Mouse (Mus musculus): ENCODE results near the gene Cdkal1. TPM values are rescaled to one million over a fixed set of nuclear protein-coding genes. Genes with fewer than 3 reads are reported as not detected.

The Cdkal1 gene
- polyA plus RNA-seq, 2 experiments = 10.8 to 29.8 TPM

- no peak overlapping the region for H3K9ac ChIP-seq (ENCODE audit: low read depth, low read length, severe bottlenecking)
Measured at GRCm38 (mm10) chr13:29354943-29355342, 500.5 kb downstream of the Cdkal1 start.

GRCm38 (mm10) chr13:29353888-29354415 is 501.5 kb downstream of the Cdkal1 start:
- Histone ChIP-seq H3K9ac (ENCODE audit: low read depth, low read length, severe bottlenecking) (no peak overlapping the region), H3K27ac (replicated peaks; ENCODE audit: low read depth, low read length) (no peak overlapping the region), H3K36me3 (ENCODE audit: control insufficient read depth, insufficient read depth, low read length) (no peaks in the 10 kb centered on the region), H3K9me3 (ENCODE audit: control insufficient read depth, low read length) (no peaks in the 10 kb centered on the region), H3K4me2 (replicated peaks; ENCODE audit: low read depth, low read length, severe bottlenecking) (no peak overlapping the region), H3K4me3 (replicated peaks; ENCODE audit: low read length) (no peak overlapping the region), H3K27me3 (ENCODE audit: control insufficient read depth, insufficient read depth, low read length) (no peaks in the 10 kb centered on the region), H3K4me1 (ENCODE audit: control insufficient read depth, insufficient read depth, low read length) (peaks cover 31% of the 10 kb centered on the region)
- DNase-seq (ENCODE audit: low spot score) (no peak), ATAC-seq (ENCODE audit: low FRiP score, low read depth) (no peak)
- TF ChIP-seq POLR2A (IDR thresholded peaks at IDR 0.05; ENCODE audit: borderline replicate concordance, extremely low read depth, insufficient read depth, insufficient read length) = no peak
- WGBS = 48% methylated on average over 5 of the region's 5 CpGs

More at GRCm38 (mm10) chr13:29354943-29355342, 500.5 kb downstream of the Cdkal1 start:
- Histone ChIP-seq H3K4me2 (replicated peaks; ENCODE audit: low read depth, low read length, severe bottlenecking) (no peak overlapping the region), H3K36me3 (ENCODE audit: control insufficient read depth, insufficient read depth, low read length) (no peaks in the 10 kb centered on the region), H3K9me3 (ENCODE audit: control insufficient read depth, low read length) (no peaks in the 10 kb centered on the region), H3K4me1 (ENCODE audit: control insufficient read depth, insufficient read depth, low read length) (peaks cover 31% of the 10 kb centered on the region), H3K27me3 (ENCODE audit: control insufficient read depth, insufficient read depth, low read length) (no peaks in the 10 kb centered on the region), H3K4me3 (replicated peaks; ENCODE audit: low read length) (no peak overlapping the region), H3K27ac (replicated peaks; ENCODE audit: low read depth, low read length) (no peak overlapping the region)
- 67% methylated on average over 4 of the region's 4 CpGs for WGBS
- DNase-seq (ENCODE audit: low spot score) (no peak), ATAC-seq (ENCODE audit: low FRiP score, low read depth) (no peak)
- TF ChIP-seq POLR2A (IDR thresholded peaks at IDR 0.05; ENCODE audit: borderline replicate concordance, extremely low read depth, insufficient read depth, insufficient read length) = no peak

GRCm38 (mm10) chr13:29351023-29351684 is 504.3 kb downstream of the Cdkal1 start:
- Histone ChIP-seq H3K4me3 (replicated peaks; ENCODE audit: low read length) (no peak overlapping the region), H3K27me3 (ENCODE audit: control insufficient read depth, insufficient read depth, low read length) (no peaks in the 10 kb centered on the region), H3K4me2 (replicated peaks; ENCODE audit: low read depth, low read length, severe bottlenecking) (no peak overlapping the region), H3K9me3 (ENCODE audit: control insufficient read depth, low read length) (no peaks in the 10 kb centered on the region), H3K4me1 (ENCODE audit: control insufficient read depth, insufficient read depth, low read length) (peaks cover 21% of the 10 kb centered on the region), H3K27ac (replicated peaks; ENCODE audit: low read depth, low read length) (no peak overlapping the region), H3K9ac (ENCODE audit: low read depth, low read length, severe bottlenecking) (no peak overlapping the region), H3K36me3 (ENCODE audit: control insufficient read depth, insufficient read depth, low read length) (no peaks in the 10 kb centered on the region)
- ATAC-seq (ENCODE audit: low FRiP score, low read depth) (no peak), DNase-seq (ENCODE audit: low spot score) (no peak)
- WGBS = 66% methylated on average over 9 of the region's 9 CpGs
- no peak for TF ChIP-seq POLR2A (IDR thresholded peaks at IDR 0.05; ENCODE audit: borderline replicate concordance, extremely low read depth, insufficient read depth, insufficient read length)

GRCm38 (mm10) chr13:29350004-29350403 is 505.5 kb downstream of the Cdkal1 start:
- 61% methylated on average over 4 of the region's 4 CpGs for WGBS
- no peaks in the 10 kb centered on the region for H3K36me3 ChIP-seq (ENCODE audit: control insufficient read depth, insufficient read depth, low read length)
- ATAC-seq (ENCODE audit: low FRiP score, low read depth) = no peak

GRCm38 (mm10) chr13:29349386-29349961 is 506.0 kb downstream of the Cdkal1 start:
- H3K27me3 ChIP-seq (ENCODE audit: control insufficient read depth, insufficient read depth, low read length) = no peaks in the 10 kb centered on the region
- no peak overlapping the region for H3K27ac ChIP-seq (replicated peaks; ENCODE audit: low read depth, low read length)
- H3K4me2 ChIP-seq (replicated peaks; ENCODE audit: low read depth, low read length, severe bottlenecking) = no peak overlapping the region
- WGBS = 88% methylated on average over 7 of the region's 7 CpGs
- DNase-seq (ENCODE audit: low spot score) (no peak), ATAC-seq (ENCODE audit: low FRiP score, low read depth) (no peak)
- peaks cover 7% of the 10 kb centered on the region for H3K4me1 ChIP-seq (ENCODE audit: control insufficient read depth, insufficient read depth, low read length)
- no peak overlapping the region for H3K9ac ChIP-seq (ENCODE audit: low read depth, low read length, severe bottlenecking)
- no peaks in the 10 kb centered on the region for H3K9me3 ChIP-seq (ENCODE audit: control insufficient read depth, low read length)
- no peak for TF ChIP-seq POLR2A (IDR thresholded peaks at IDR 0.05; ENCODE audit: borderline replicate concordance, extremely low read depth, insufficient read depth, insufficient read length)
- H3K36me3 ChIP-seq (ENCODE audit: control insufficient read depth, insufficient read depth, low read length) = no peaks in the 10 kb centered on the region
- no peak overlapping the region for H3K4me3 ChIP-seq (replicated peaks; ENCODE audit: low read length)

More at GRCm38 (mm10) chr13:29350004-29350403, 505.5 kb downstream of the Cdkal1 start:
- H3K27ac ChIP-seq (replicated peaks; ENCODE audit: low read depth, low read length) = no peak overlapping the region
- H3K27me3 ChIP-seq (ENCODE audit: control insufficient read depth, insufficient read depth, low read length) = no peaks in the 10 kb centered on the region
- H3K4me3 ChIP-seq (replicated peaks; ENCODE audit: low read length) = no peak overlapping the region
- no peaks in the 10 kb centered on the region for H3K9me3 ChIP-seq (ENCODE audit: control insufficient read depth, low read length)
- no peak for TF ChIP-seq POLR2A (IDR thresholded peaks at IDR 0.05; ENCODE audit: borderline replicate concordance, extremely low read depth, insufficient read depth, insufficient read length)
- DNase-seq (ENCODE audit: low spot score) = no peak
- H3K9ac ChIP-seq (ENCODE audit: low read depth, low read length, severe bottlenecking) = no peak overlapping the region
- peaks cover 9% of the 10 kb centered on the region for H3K4me1 ChIP-seq (ENCODE audit: control insufficient read depth, insufficient read depth, low read length)
- H3K4me2 ChIP-seq (replicated peaks; ENCODE audit: low read depth, low read length, severe bottlenecking) = no peak overlapping the region

Measured in limb, embryonic 14.5 days (tissue).